Mouse (Mus musculus) kidney, adult 2 months (tissue): Measurements from ENCODE around the gene Rnase10. TPM values are rescaled to one million over a fixed set of nuclear protein-coding genes. Genes with fewer than 3 reads are reported as not detected.
A peak's percentile ranks its signal among the peaks of the same experiment; 100 is the strongest.

ENCODE experiments used
- DNase-seq: peaks from one replicate; pipeline ENCODE4 v3.0.0; 2021
- H3K27ac ChIP-seq: fragments of 200-500 bp; 2 replicates; pipeline ENCODE4 v1.5.1; 2012; ENCODE audit warnings: low read depth, low read length, control low read depth, inconsistent platforms; ENCODE audit not compliant: insufficient read depth
- H3K27me3 ChIP-seq: fragments of 200-500 bp; replicated peaks from 2 replicates; pipeline ENCODE4 v1.6.1; 2012; ENCODE audit warnings: mild to moderate bottlenecking, moderate library complexity, low read length, inconsistent platforms; ENCODE audit not compliant: control insufficient read depth, insufficient read depth
- H3K36me3 ChIP-seq: fragments of 200-500 bp; 2 replicates; pipeline ENCODE4 v1.6.1; 2012; ENCODE audit warnings: mild to moderate bottlenecking, moderate library complexity, low read length, inconsistent platforms; ENCODE audit not compliant: control insufficient read depth, insufficient read depth
- H3K4me1 ChIP-seq: fragments of 200-500 bp; 2 replicates; pipeline ENCODE4 v1.6.1; 2011; ENCODE audit warnings: low read length; ENCODE audit not compliant: control insufficient read depth, insufficient read depth
- H3K4me3 ChIP-seq: fragments of 200-500 bp; 2 replicates; pipeline ENCODE4 v1.5.1; 2011; ENCODE audit warnings: mild to moderate bottlenecking, low read depth, low read length, control low read depth; ENCODE audit not compliant: insufficient read depth
- CTCF ChIP-seq: fragments of 200-500 bp; conservative IDR thresholded peaks from 2 replicates; pipeline ENCODE4 v1.5.1; 2011; ENCODE audit warnings: low read depth, mild to moderate bottlenecking, control low read depth, low read length, moderate library complexity, mixed read lengths; ENCODE audit not compliant: insufficient read depth, insufficient read length
- POLR2A ChIP-seq: fragments of 200-500 bp; IDR thresholded peaks from one replicate; pipeline ENCODE4 v1.6.1; 2011; ENCODE audit warnings: low read depth, low read length, control low read depth
- WGBS: fragments of 180-500 bp; shearing (Covaris S2); methylation state at CpG from one replicate; pipeline ENCODE4 v1.1.7; 2018; 5-methylcytosine and 5-hydroxymethylcytosine counted together
- polyA plus RNA-seq: library from polyadenylated mRNA; depleted of rRNA; stranded (reverse); fragments of >200 nt; gene quantifications from 2 replicates; pipeline ENCODE4 v1.2.3, GENCODE M21; 2012

Gene Rnase10
- polyA plus RNA-seq, 1 experiment = not detected

- Histone ChIP-seq H3K27me3 (no peaks in the 10 kb centered on the region), H3K27ac (no peak overlapping the region)
- TF ChIP-seq CTCF (no peak), POLR2A (no peak)
These were observed 8.2 kb downstream of the Rnase10 start for GRCm38 (mm10) chr14:51015780-51016179.

GRCm38 (mm10) chr14:51017256-51017655, 9.7 kb downstream of the Rnase10 start:
- no peak overlapping the region for H3K27ac ChIP-seq

More at GRCm38 (mm10) chr14:51015780-51016179, 8.2 kb downstream of the Rnase10 start:
- DNase-seq = no peak
- Histone ChIP-seq H3K36me3 (no peaks in the 10 kb centered on the region), H3K4me1 (0 out of 2 replicates have a peak, but pooled peaks cover 2% of the 10 kb centered on the region), H3K4me3 (no peak overlapping the region)

GRCm38 (mm10) chr14:51023457-51023856, 15.9 kb downstream of the Rnase10 start:
- 69% methylated on average over 4 of the region's 4 CpGs for WGBS
- Histone ChIP-seq H3K36me3 (no peaks in the 10 kb centered on the region), H3K27ac (no peak overlapping the region), H3K4me3 (no peak overlapping the region), H3K27me3 (no peaks in the 10 kb centered on the region), H3K4me1 (no peaks in the 10 kb centered on the region)
- TF ChIP-seq POLR2A = no peak
- no peak for TF ChIP-seq CTCF
- DNase-seq = no peak

More at GRCm38 (mm10) chr14:51017256-51017655, 9.7 kb downstream of the Rnase10 start:
- Histone ChIP-seq H3K27me3 (no peaks in the 10 kb centered on the region), H3K4me1 (0 out of 2 replicates have a peak, but pooled peaks cover 2% of the 10 kb centered on the region), H3K36me3 (no peaks in the 10 kb centered on the region), H3K4me3 (no peak overlapping the region)
- peak; percentile 57 for DNase-seq
- 53% methylated on average over 3 of the region's 3 CpGs for WGBS
- TF ChIP-seq POLR2A = no peak
- TF ChIP-seq CTCF = no peak

GRCm38 (mm10) chr14:51024820-51025219, 17.3 kb downstream of the Rnase10 start:
- TF ChIP-seq CTCF (no peak), POLR2A (no peak)
- Histone ChIP-seq H3K27me3 (no peaks in the 10 kb centered on the region), H3K4me1 (no peaks in the 10 kb centered on the region), H3K36me3 (no peaks in the 10 kb centered on the region), H3K27ac (no peak overlapping the region), H3K4me3 (no peak overlapping the region)
- DNase-seq = no peak
- 100% methylated on average over 1 of the region's 1 CpGs for WGBS

- 36% methylated on average over 5 of the region's 5 CpGs for WGBS
- TF ChIP-seq CTCF = peak; percentile 54
- TF ChIP-seq POLR2A = no peak
- DNase-seq = peak; percentile 83
These were observed 19.0 kb downstream of the Rnase10 start for GRCm38 (mm10) chr14:51026391-51027133.

GRCm38 (mm10) chr14:51027387-51028155, 20.0 kb downstream of the Rnase10 start:
- 65% methylated on average over 3 of the region's 3 CpGs for WGBS
- Histone ChIP-seq H3K27ac (no peak overlapping the region), H3K4me1 (no peaks in the 10 kb centered on the region), H3K27me3 (no peaks in the 10 kb centered on the region), H3K36me3 (no peaks in the 10 kb centered on the region), H3K4me3 (no peak overlapping the region)
- TF ChIP-seq POLR2A = no peak
- DNase-seq = no peak

More at GRCm38 (mm10) chr14:51026391-51027133, 19.0 kb downstream of the Rnase10 start:
- no peaks in the 10 kb centered on the region for H3K36me3 ChIP-seq
- no peak overlapping the region for H3K27ac ChIP-seq
- H3K27me3 ChIP-seq = no peaks in the 10 kb centered on the region
- H3K4me3 ChIP-seq = no peak overlapping the region
- H3K4me1 ChIP-seq = no peaks in the 10 kb centered on the region

- TF ChIP-seq POLR2A (no peak), CTCF (no peak)
- Histone ChIP-seq H3K36me3 (no peaks in the 10 kb centered on the region), H3K27me3 (no peaks in the 10 kb centered on the region), H3K4me3 (no peak overlapping the region), H3K27ac (no peak overlapping the region), H3K4me1 (no peaks in the 10 kb centered on the region)
- WGBS = 67% methylated on average over 1 of the region's 1 CpGs
- no peak for DNase-seq
These were observed 27.7 kb downstream of the Rnase10 start for GRCm38 (mm10) chr14:51035206-51035605.
